Mouse (Mus musculus) heart, embryonic 11.5 days (tissue): ENCODE data around the gene Ambra1. TPM values are rescaled to one million over a fixed set of nuclear protein-coding genes. Genes with fewer than 3 reads are reported as not detected.

Experiments used
- ATAC-seq: fragments of 200-750 bp; cut with Nextera tagmentation; replicated peaks from 2 replicates; pipeline ENCODE4 v1.8.0; 2017; ENCODE audit warnings: moderate library complexity; ENCODE audit not compliant: insufficient number of reproducible peaks, low FRiP score, low TSS enrichment
- H3K27ac ChIP-seq: fragments of 300-500 bp; sonication (generic); 2 replicates; pipeline ENCODE4 v1.5.1; 2014; ENCODE audit warnings: mild to moderate bottlenecking, low read depth, low read length
- H3K27me3 ChIP-seq: fragments of 300-500 bp; sonication (generic); 2 replicates; pipeline ENCODE4 v1.6.1; 2014; ENCODE audit warnings: mild to moderate bottlenecking, low read length, mixed read lengths; ENCODE audit not compliant: control insufficient read depth, insufficient read depth
- H3K36me3 ChIP-seq: fragments of 300-500 bp; sonication (generic); 2 replicates; pipeline ENCODE4 v1.6.1; 2014; ENCODE audit warnings: mild to moderate bottlenecking, low read length, moderate library complexity, mixed read lengths; ENCODE audit not compliant: control insufficient read depth, insufficient read depth
- H3K4me1 ChIP-seq: fragments of 300-500 bp; sonication (generic); 2 replicates; pipeline ENCODE4 v1.6.1; 2014; ENCODE audit warnings: low read length; ENCODE audit not compliant: control insufficient read depth, insufficient read depth
- H3K4me2 ChIP-seq: fragments of 300-500 bp; sonication (generic); 2 replicates; pipeline ENCODE4 v1.6.1; 2014; ENCODE audit warnings: mild to moderate bottlenecking, moderate library complexity
- H3K4me3 ChIP-seq: fragments of 300-500 bp; sonication (generic); 2 replicates; pipeline ENCODE4 v1.5.1; 2014; ENCODE audit warnings: low read depth, low read length
- H3K9ac ChIP-seq: fragments of 300-500 bp; sonication (generic); 2 replicates; pipeline ENCODE4 v1.6.1; 2014; ENCODE audit warnings: mild to moderate bottlenecking, low read depth, low read length, moderate library complexity
- H3K9me3 ChIP-seq: fragments of 300-500 bp; sonication (generic); replicated peaks from 2 replicates; pipeline ENCODE4 v1.6.1; 2016; ENCODE audit warnings: low read length; ENCODE audit not compliant: control insufficient read depth
- WGBS: fragments of 180-500 bp; shearing (Covaris S2); extraction: QIAGEN DNeasy Blood & Tissue Kit; methylation state at CpG from one replicate; pipeline ENCODE4 v1.1.7; 2014; ENCODE audit not compliant: insufficient replicate concordance; 5-methylcytosine and 5-hydroxymethylcytosine counted together
- polyA plus RNA-seq: library from polyadenylated mRNA; unstranded; fragments of >200 nt; fragmentation: Nextera tagmentation; extraction: Ambion mirVana; gene quantifications from 2 replicates; pipeline ENCODE4 v1.2.1, GENCODE M21; 2014

Ambra1 gene
- polyA plus RNA-seq, 1 experiment from 2014 or later = 12.1 TPM

DNA sequence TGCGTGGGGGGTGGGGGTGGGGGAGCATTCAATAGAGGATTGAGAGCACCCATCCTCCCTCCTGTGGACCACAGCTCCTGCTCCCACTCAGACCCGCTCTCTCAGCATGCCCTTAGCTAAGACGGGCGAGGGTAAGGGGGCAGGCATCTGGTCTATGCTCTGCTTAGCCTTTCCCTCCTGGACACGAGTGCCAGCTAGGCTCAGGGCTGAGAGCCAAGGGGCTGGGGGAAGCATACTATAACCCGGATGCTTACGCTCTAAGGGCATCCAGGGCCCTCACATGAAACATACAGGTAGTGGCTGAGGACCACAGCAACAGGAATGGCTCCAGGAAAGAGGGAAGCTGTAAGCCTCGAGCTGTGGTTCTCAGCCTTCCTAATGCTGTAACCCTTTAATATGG lies 228.1 kb downstream of the Ambra1 start:
- Histone ChIP-seq H3K4me2 (0 out of 2 replicates have a peak overlapping the region, but pooled peaks have one; percentile 54), H3K4me3 (no peak overlapping the region), H3K9me3 (no peaks in the 10 kb centered on the region), H3K27ac (no peak overlapping the region; the same call in 1 of the 2 replicates), H3K4me1 (peaks cover 80% of the 10 kb centered on the region), H3K36me3 (no peaks in the 10 kb centered on the region), H3K27me3 (no peaks in the 10 kb centered on the region), H3K9ac (no peak overlapping the region)
- WGBS = 86% methylated on average over 8 of the region's 8 CpGs
- ATAC-seq = no peak

DNA sequence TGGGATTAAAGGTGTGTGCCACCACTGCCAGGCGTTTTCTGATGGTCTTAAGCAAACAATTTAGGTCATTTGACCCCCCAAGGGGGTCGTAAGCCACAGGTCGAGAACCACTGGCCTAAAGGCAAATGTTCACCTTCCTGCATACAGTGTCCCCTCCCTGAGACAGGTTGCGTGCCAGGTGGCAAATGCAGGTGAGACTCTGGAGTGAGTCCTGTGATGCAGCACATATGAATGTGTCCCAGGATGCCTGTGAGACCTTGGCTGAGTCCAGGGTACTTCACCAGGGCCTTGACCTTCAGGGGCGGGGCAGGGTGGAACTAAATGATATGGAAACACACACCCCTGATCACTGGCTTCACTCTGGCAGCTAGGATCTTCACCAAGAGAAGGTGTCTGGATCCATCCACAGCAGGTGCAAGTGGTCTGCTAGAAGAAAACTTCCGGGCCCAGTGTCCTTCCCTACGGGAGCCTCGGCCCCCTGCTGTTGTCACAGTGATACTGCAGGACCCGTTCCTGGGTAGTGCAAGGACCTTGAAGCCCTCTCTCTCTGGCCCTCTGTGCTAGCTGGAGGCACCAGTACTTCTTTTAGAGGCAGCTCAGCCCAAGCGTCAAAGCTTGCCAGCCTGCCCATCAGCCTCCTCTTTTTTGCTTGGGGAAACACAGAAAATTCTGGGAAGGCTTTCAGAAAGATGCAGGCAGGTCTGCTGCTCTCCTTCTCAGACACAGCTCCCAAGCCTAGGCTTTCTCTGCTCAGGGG lies 228.9 kb downstream of the Ambra1 start:
- Histone ChIP-seq H3K4me1 (peaks cover 74% of the 10 kb centered on the region), H3K9ac (peak overlapping the region; percentile 59; the same call in 1 of the 2 replicates), H3K27ac (no peak overlapping the region), H3K4me2 (no peak overlapping the region; the same call in 1 of the 2 replicates), H3K27me3 (no peaks in the 10 kb centered on the region), H3K36me3 (no peaks in the 10 kb centered on the region), H3K4me3 (no peak overlapping the region), H3K9me3 (no peaks in the 10 kb centered on the region)
- WGBS = 42% methylated on average over 10 of the region's 10 CpGs
- ATAC-seq = no peak

- Histone ChIP-seq H3K4me1 (peaks cover 73% of the 10 kb centered on the region), H3K9ac (peak overlapping the region; percentile 59; the same call in 1 of the 2 replicates), H3K9me3 (no peaks in the 10 kb centered on the region), H3K4me2 (no peak overlapping the region; the same call in 1 of the 2 replicates), H3K4me3 (no peak overlapping the region), H3K27me3 (no peaks in the 10 kb centered on the region), H3K36me3 (no peaks in the 10 kb centered on the region), H3K27ac (no peak overlapping the region)
- no peak for ATAC-seq
- 80% methylated on average over 11 of the region's 11 CpGs for WGBS
These were observed 229.8 kb downstream of the Ambra1 start for GRCm38 (mm10) chr2:91959544-91960410.

DNA sequence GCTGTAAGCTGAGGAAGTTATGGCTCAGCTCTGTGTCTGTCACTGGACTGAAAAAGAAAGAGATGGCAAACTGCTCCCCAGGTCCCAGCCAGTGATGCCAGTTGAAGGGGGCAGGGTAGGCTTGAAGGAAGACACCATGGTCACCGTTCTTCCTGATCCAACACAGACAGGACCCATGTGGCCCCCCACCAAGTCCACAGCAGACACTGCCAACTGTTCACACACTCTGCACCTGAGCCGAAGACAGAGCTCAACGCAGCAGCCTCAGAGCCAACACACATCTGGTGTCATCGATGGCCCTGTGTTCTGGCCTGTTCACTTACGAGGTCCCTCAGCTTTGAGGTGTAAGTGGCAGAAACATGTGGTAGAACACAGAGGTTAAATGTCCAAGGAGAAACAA lies 230.5 kb downstream of the Ambra1 start:
- H3K9me3 ChIP-seq = no peaks in the 10 kb centered on the region
- no peak overlapping the region for H3K4me3 ChIP-seq
- H3K36me3 ChIP-seq = no peaks in the 10 kb centered on the region
- H3K27ac ChIP-seq = no peak overlapping the region
- no peak overlapping the region for H3K9ac ChIP-seq
- no peaks in the 10 kb centered on the region for H3K27me3 ChIP-seq
- H3K4me1 ChIP-seq = peaks cover 73% of the 10 kb centered on the region
- no peak for ATAC-seq
- H3K4me2 ChIP-seq = no peak overlapping the region
- 87% methylated on average over 5 of the region's 5 CpGs for WGBS

- Histone ChIP-seq H3K36me3 (no peaks in the 10 kb centered on the region), H3K4me3 (peak overlapping the region; percentile 73), H3K27me3 (no peaks in the 10 kb centered on the region), H3K9me3 (no peaks in the 10 kb centered on the region), H3K4me2 (peak overlapping the region; percentile 85), H3K9ac (peak overlapping the region; percentile 85), H3K27ac (no peak overlapping the region), H3K4me1 (peaks cover 64% of the 10 kb centered on the region)
- ATAC-seq = no peak
- 54% methylated on average over 4 of the region's 4 CpGs for WGBS
These were observed 232.2 kb downstream of the Ambra1 start for GRCm38 (mm10) chr2:91961901-91962761.

- H3K9ac ChIP-seq = peak overlapping the region; percentile 85
- peak overlapping the region; percentile 67; the same call in 1 of the 2 replicates for H3K27ac ChIP-seq
- H3K4me2 ChIP-seq = peak overlapping the region; percentile 85
- ATAC-seq = peak; percentile 24
- no peaks in the 10 kb centered on the region for H3K27me3 ChIP-seq
- H3K36me3 ChIP-seq = no peaks in the 10 kb centered on the region
- under 1% methylated on average over 39 of the region's 39 CpGs for WGBS
- H3K4me1 ChIP-seq = peaks cover 57% of the 10 kb centered on the region
- H3K9me3 ChIP-seq = no peaks in the 10 kb centered on the region
- peak overlapping the region; percentile 73 for H3K4me3 ChIP-seq
These were observed 233.0 kb downstream of the Ambra1 start for GRCm38 (mm10) chr2:91962864-91963401.

GRCm38 (mm10) chr2:91963443-91963932 lies 233.6 kb downstream of the Ambra1 start:
- Histone ChIP-seq H3K36me3 (no peaks in the 10 kb centered on the region), H3K9me3 (no peaks in the 10 kb centered on the region), H3K9ac (peak overlapping the region; percentile 85), H3K27me3 (no peaks in the 10 kb centered on the region), H3K4me1 (peaks cover 57% of the 10 kb centered on the region), H3K4me3 (peak overlapping the region; percentile 73), H3K27ac (peak overlapping the region; percentile 85), H3K4me2 (peak overlapping the region; percentile 85)
- ATAC-seq = peak; percentile 91
- under 1% methylated on average over 56 of the region's 57 CpGs for WGBS
